Mouse (Mus musculus) limb, embryonic 10.5 days (tissue): ENCODE measurements around the gene Tiam2. TPM values are rescaled to one million over a fixed set of nuclear protein-coding genes. Genes with fewer than 3 reads are reported as not detected.

ENCODE experiments used
- DNase-seq: peaks from one replicate; pipeline ENCODE4 v3.0.0-alpha.2; 2017; ENCODE audit warnings: low spot score
- H3K27ac ChIP-seq: fragments of 300-500 bp; sonication (generic); 2 replicates; pipeline ENCODE4 v1.5.1; 2016; ENCODE audit warnings: mild to moderate bottlenecking
- H3K27me3 ChIP-seq: fragments of 300-500 bp; sonication (generic); 2 replicates; pipeline ENCODE4 v1.6.1; 2016; ENCODE audit warnings: low read depth, mild to moderate bottlenecking; ENCODE audit not compliant: poor library complexity, severe bottlenecking
- H3K36me3 ChIP-seq: fragments of 300-500 bp; sonication (generic); 2 replicates; pipeline ENCODE4 v1.6.1; 2016; ENCODE audit warnings: mild to moderate bottlenecking, moderate library complexity
- H3K4me1 ChIP-seq: fragments of 300-500 bp; sonication (generic); 2 replicates; pipeline ENCODE4 v1.6.1; 2016
- H3K4me3 ChIP-seq: fragments of 300-500 bp; sonication (generic); 2 replicates; pipeline ENCODE4 v1.5.1; 2016; ENCODE audit warnings: mild to moderate bottlenecking, moderate library complexity
- H3K9me3 ChIP-seq: fragments of 300-500 bp; sonication (generic); replicated peaks from 2 replicates; pipeline ENCODE4 v1.6.1; 2016; ENCODE audit warnings: mild to moderate bottlenecking
- WGBS: fragments of 180-500 bp; shearing (Covaris S2); methylation state at CpG from one replicate; pipeline ENCODE4 v1.1.7; 2016; 5-methylcytosine and 5-hydroxymethylcytosine counted together
- polyA plus RNA-seq: library from polyadenylated mRNA; unstranded; fragments of >200 nt; fragmentation: Nextera tagmentation; extraction: Ambion mirVana; gene quantifications from 2 replicates; pipeline ENCODE4 v1.2.1, GENCODE M21; 2016

Tiam2 gene
- polyA plus RNA-seq, 1 experiment from 2014 or later, result 6.3 TPM

DNA sequence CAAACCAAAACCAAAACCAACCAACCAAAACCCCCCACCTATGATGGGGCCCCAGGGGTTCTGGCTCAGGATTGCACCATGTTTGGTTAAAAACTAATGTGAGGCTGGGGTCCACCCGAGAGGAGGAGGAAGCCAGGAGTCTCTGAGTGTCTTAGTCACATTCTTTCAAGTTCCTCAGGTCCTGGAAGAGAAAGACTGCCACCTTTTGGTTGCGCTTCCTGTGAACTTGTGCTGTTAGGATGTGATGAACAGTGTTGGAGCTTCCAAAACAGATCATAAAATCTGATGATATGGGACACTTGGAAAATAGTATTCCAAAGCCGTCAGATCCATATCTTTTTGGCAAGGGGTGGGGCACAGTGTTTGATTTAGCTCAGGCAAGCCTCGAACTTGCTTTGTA, 174.6 kb downstream of the Tiam2 start:
- no peaks in the 10 kb centered on the region for H3K27me3 ChIP-seq
- 88% methylated on average over 4 of the region's 4 CpGs for WGBS
- no peak for DNase-seq
- H3K36me3 ChIP-seq, result no peaks in the 10 kb centered on the region
- H3K27ac ChIP-seq, result no peak overlapping the region
- no peak overlapping the region for H3K4me3 ChIP-seq
- no peaks in the 10 kb centered on the region for H3K9me3 ChIP-seq
- no peaks in the 10 kb centered on the region for H3K4me1 ChIP-seq

DNA sequence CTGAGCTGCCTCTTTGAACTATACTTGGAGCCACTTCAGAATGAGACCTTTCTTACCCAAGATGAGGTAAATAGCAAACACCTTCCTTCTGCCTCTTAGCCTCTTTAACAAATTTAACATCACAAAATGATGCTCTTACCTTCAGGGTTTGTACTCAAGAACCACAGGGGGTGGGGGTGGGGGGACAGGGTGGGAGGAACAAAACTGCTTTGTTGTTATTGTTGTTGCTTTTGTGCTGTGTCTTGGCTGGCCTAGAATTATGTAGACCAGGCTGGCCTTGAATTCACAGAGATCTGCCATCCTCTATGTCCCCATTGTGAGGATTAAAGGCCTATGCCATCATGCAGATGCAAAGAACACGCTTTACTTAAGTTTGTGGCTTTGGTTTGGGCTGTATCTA, 179.3 kb downstream of the Tiam2 start:
- no peak for DNase-seq
- no peaks in the 10 kb centered on the region for H3K4me1 ChIP-seq
- H3K27me3 ChIP-seq, result no peaks in the 10 kb centered on the region
- H3K36me3 ChIP-seq, result no peaks in the 10 kb centered on the region
- no peaks in the 10 kb centered on the region for H3K9me3 ChIP-seq
- WGBS, result 93% methylated on average over 1 of the region's 1 CpGs
- H3K4me3 ChIP-seq, result no peak overlapping the region
- H3K27ac ChIP-seq, result no peak overlapping the region

DNA sequence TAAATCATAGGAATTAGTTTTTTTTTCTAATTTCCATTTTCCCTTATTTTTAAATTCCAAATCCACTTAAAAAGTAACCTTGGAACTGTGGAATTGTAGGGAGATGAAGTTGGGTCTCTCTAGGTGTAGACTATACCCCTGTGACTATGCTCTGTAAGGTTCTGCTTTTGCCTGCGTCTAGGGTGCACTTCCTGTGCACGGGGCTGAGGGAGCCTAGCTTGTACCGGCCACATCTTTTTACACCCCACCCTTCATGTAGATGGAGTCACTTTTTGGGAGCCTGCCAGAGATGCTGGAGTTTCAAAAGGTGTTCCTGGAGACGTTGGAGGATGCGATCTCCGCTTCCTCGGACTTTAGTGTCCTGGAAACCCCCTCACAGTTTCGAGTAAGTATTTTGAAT, 180.1 kb downstream of the Tiam2 start:
- Histone ChIP-seq H3K36me3 (no peaks in the 10 kb centered on the region), H3K27me3 (no peaks in the 10 kb centered on the region), H3K4me1 (no peaks in the 10 kb centered on the region), H3K9me3 (no peaks in the 10 kb centered on the region), H3K4me3 (no peak overlapping the region), H3K27ac (no peak overlapping the region)
- DNase-seq, result no peak
- WGBS, result 94% methylated on average over 8 of the region's 8 CpGs

DNA sequence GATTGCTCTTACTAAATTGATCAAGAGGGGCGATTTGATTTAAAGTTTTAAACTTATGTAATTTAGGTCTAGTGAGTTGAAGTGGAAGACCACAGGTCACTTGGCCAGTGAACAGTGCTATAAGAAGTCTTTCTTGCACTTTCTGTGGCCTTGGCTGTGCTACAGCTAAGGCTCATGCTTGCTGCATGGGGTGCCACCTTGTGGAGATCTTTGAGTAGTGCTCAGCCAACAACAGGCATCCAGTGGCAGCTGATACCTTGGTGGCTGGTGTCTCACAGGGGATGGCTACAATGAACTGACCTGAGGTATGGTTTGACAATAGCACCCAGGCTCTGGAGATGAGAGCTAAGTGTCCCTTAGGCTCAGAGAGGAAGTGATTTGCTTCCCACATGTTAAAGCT, 183.5 kb downstream of the Tiam2 start:
- no peaks in the 10 kb centered on the region for H3K9me3 ChIP-seq
- no peak overlapping the region for H3K27ac ChIP-seq
- peak; percentile 65 for DNase-seq
- H3K27me3 ChIP-seq, result no peaks in the 10 kb centered on the region
- no peak overlapping the region for H3K4me3 ChIP-seq
- 25% methylated on average over 1 of the region's 1 CpGs for WGBS
- H3K4me1 ChIP-seq, result no peaks in the 10 kb centered on the region
- peaks cover 3% of the 10 kb centered on the region; the same call in 1 of the 2 replicates for H3K36me3 ChIP-seq

DNA sequence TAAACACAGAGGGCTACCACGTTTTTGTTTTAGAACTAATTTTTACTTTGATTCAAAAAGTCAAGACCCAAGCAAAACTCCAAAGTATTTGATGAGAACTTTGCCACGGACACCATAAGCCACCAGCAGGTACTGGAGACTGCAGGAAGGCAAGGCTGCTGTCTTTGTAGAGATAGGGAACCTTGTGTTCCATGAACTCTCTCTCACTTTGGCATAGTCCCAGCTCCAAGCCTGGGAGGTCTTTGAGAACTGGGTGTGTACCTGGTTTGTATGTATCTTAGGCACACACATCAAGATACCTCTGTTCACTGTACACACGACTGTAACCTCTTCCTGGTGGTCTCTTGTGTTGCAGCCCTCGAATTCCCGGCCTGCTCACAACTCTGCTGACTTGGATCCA, 187.9 kb downstream of the Tiam2 start:
- no peak overlapping the region for H3K4me3 ChIP-seq
- H3K27me3 ChIP-seq, result no peaks in the 10 kb centered on the region
- H3K4me1 ChIP-seq, result no peaks in the 10 kb centered on the region
- no peaks in the 10 kb centered on the region for H3K9me3 ChIP-seq
- WGBS, result 87% methylated on average over 5 of the region's 5 CpGs
- DNase-seq, result no peak
- H3K27ac ChIP-seq, result no peak overlapping the region
- peaks cover 13% of the 10 kb centered on the region; the same call in 1 of the 2 replicates for H3K36me3 ChIP-seq

DNA sequence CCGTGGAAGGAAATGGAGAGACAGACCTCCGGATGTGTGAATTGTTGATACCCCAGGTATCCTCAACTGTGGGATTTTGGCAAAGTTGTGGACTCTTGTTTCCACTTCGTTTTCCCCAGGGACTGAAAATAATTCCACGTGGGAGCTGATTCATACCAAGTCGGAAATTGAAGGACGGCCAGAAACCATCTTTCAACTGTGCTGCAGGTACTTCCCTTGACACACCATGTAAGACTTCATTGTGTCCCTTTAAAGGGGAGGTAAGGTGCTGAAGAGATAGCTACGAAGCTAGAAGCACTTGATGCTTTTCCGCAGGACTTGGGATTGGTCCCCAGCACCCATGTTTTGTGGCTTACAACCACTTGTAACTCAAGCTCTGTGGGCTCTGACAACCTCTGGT, 189.5 kb downstream of the Tiam2 start:
- Histone ChIP-seq H3K9me3 (no peaks in the 10 kb centered on the region), H3K4me1 (no peaks in the 10 kb centered on the region), H3K27ac (no peak overlapping the region), H3K36me3 (peaks cover 14% of the 10 kb centered on the region; the same call in 1 of the 2 replicates), H3K27me3 (no peaks in the 10 kb centered on the region), H3K4me3 (no peak overlapping the region)
- 93% methylated on average over 8 of the region's 8 CpGs for WGBS
- DNase-seq, result no peak

DNA sequence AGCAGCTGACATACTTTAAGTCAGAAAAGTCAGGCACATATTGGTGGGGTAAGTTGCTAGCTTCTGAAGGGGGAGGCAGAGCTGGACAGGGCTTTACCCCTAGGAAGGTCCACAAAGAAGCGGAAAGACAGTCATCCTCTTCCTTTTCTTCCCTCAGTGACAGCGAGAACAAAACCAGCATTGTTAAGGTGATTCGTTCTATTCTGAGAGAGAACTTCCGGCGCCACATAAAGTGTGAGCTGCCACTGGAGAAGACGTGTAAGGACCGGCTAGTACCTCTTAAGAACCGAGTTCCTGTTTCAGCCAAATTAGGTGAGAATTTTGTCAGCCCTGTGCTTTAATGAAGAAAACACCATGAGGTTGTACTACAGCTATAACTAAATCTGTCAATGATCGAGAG, 190.0 kb downstream of the Tiam2 start:
- H3K36me3 ChIP-seq, result peaks cover 14% of the 10 kb centered on the region; the same call in 1 of the 2 replicates
- no peaks in the 10 kb centered on the region for H3K4me1 ChIP-seq
- no peaks in the 10 kb centered on the region for H3K27me3 ChIP-seq
- no peak overlapping the region for H3K27ac ChIP-seq
- no peaks in the 10 kb centered on the region for H3K9me3 ChIP-seq
- WGBS, result 83% methylated on average over 9 of the region's 9 CpGs
- no peak overlapping the region for H3K4me3 ChIP-seq
- DNase-seq, result no peak

DNA sequence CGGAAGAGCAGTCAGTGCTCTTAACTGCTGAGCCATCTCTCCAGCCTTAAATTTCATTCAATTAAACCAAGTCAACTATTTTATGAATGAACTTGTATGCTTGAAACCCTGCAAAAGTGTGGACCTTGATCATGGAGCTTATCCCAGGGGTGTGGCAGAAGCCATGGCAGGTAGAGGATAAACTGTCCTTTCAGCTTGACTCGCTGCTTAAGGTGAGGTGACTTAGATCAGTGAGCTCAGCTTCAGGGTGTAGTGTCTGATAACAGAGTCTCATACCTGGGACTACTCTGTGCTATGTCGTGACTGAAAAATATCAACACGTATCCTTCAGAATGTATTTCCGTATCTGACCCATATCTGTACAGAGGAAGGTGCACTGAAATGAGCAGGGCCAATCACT, 194.0 kb downstream of the Tiam2 start:
- H3K27ac ChIP-seq, result no peak overlapping the region
- no peaks in the 10 kb centered on the region for H3K4me1 ChIP-seq
- DNase-seq, result no peak
- no peaks in the 10 kb centered on the region for H3K27me3 ChIP-seq
- 97% methylated on average over 5 of the region's 5 CpGs for WGBS
- peaks cover 10% of the 10 kb centered on the region; the same call in 1 of the 2 replicates for H3K36me3 ChIP-seq
- no peak overlapping the region for H3K4me3 ChIP-seq
- H3K9me3 ChIP-seq, result no peaks in the 10 kb centered on the region

DNA sequence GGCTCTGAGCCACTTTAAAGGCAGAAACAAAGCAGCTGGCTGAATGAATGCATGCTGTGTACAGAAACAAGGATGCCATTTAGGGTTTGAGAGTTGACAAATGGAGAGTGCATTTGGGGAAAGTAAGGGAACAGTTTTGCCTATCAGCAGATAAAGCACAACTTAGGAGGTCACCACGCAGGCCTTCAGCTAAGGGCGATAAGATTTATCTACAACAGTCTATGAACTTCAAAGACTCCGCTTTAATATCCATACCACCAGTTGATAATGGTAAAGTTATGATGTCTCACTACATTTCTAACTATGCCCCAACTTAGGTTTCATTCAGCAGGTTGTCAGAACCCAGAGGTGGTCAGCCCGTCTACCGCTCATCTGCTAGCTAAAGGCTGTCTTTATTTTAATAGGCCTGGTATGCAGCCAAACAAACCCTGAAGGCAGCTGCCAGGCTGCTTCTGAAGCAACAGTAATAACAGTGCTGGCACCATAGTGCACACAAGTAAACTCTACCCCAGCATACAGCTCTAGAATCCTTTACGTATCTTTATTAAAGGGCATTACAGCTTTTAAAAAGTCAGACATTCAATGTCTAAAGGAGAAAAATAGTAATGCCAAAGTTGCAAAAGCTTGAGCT, 201.6 kb downstream of the Tiam2 start:
- H3K9me3 ChIP-seq, result no peaks in the 10 kb centered on the region
- no peaks in the 10 kb centered on the region for H3K36me3 ChIP-seq
- no peak for DNase-seq
- 94% methylated on average over 6 of the region's 6 CpGs for WGBS
- no peaks in the 10 kb centered on the region for H3K4me1 ChIP-seq
- no peak overlapping the region for H3K27ac ChIP-seq
- no peak overlapping the region for H3K4me3 ChIP-seq
- no peaks in the 10 kb centered on the region for H3K27me3 ChIP-seq

DNA sequence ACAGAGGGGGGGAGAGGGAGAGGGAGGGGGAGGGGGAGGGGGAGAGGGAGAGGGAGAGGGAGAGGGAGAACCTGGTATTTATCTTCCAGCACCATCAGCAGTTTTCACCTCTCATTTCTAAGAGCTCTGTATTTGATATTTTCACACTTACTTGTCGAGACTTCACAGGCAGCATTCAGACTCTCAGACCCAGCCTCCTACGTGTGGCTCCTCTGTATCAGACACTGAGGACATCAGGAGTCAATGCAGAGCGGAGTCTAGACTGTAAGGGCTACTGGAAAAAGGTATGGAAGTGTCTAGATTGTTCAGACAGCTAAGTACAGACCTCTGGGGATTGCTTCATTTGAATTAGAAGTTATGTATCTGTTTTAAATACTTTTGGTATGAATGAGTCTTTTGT, 203.2 kb downstream of the Tiam2 start:
- Histone ChIP-seq H3K4me3 (no peak overlapping the region), H3K36me3 (no peaks in the 10 kb centered on the region), H3K27ac (no peak overlapping the region), H3K4me1 (no peaks in the 10 kb centered on the region), H3K27me3 (no peaks in the 10 kb centered on the region), H3K9me3 (no peaks in the 10 kb centered on the region)
- 67% methylated on average over 3 of the region's 3 CpGs for WGBS
- no peak for DNase-seq

DNA sequence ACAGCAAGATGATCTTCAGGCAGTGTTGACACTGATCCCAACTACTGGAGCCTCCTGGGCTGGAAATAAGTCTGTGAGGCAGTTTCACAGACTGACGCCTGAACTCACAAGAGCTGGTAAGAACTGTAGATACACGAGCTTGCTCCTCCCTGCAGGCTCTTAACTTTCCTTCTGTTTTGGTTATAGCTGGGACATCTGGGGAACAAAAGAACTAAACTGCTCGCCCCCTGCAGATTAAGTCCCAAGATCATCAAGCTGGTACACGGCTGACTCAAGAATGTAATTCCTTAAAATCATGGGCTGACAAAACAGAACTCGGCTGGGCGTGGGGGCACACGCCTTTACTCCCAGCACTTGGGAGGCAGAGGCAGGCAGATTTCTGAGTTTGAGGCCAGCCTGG, 204.2 kb downstream of the Tiam2 start:
- Histone ChIP-seq H3K36me3 (no peaks in the 10 kb centered on the region), H3K4me3 (no peak overlapping the region), H3K4me1 (no peaks in the 10 kb centered on the region), H3K27me3 (no peaks in the 10 kb centered on the region), H3K9me3 (no peaks in the 10 kb centered on the region), H3K27ac (no peak overlapping the region)
- no peak for DNase-seq
- WGBS, result 86% methylated on average over 7 of the region's 7 CpGs

DNA sequence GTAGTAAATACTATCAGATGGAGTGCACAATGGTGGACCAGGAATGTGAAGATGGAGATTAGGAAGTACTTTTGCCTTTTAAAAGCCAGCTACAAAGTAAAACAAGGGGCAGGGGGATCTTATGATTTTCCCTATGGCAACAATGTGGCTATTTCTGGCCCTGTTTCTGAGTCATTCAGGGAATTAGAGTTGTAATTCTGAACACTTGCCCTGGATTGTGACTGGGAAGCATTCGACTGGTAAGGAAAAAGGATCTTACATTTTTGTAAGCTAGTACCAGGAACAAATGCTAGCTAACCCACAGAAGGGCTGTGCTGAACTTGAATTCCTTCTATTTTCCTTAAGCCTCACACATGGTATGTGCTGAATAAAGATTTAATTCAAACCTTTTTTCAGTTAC, 205.3 kb downstream of the Tiam2 start:
- no peak overlapping the region for H3K4me3 ChIP-seq
- H3K9me3 ChIP-seq, result no peaks in the 10 kb centered on the region
- 72% methylated on average over 1 of the region's 1 CpGs for WGBS
- no peaks in the 10 kb centered on the region for H3K36me3 ChIP-seq
- H3K27ac ChIP-seq, result no peak overlapping the region
- H3K27me3 ChIP-seq, result no peaks in the 10 kb centered on the region
- no peak for DNase-seq
- H3K4me1 ChIP-seq, result no peaks in the 10 kb centered on the region

DNA sequence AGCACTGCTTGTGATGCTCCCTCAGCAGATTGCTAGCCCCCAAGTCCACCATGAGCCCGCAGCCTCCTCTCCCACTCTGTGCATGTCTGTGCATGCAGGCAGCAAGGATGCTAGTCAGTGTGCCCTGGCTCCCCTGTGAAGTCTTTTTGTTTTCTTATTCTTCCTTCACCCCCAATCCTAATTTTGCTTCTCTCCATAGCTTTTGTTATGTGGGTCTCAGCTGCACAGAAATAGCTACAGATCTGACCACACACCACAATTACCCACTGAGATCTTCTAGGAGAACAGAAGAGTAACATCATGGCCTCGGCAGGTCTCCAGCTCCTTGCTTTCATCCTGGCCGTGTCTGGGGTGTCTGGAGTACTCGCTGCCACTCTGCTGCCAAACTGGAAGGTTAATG, 205.9 kb downstream of the Tiam2 start, which contains the start of gene Cldn20:
Cldn20 (plus strand) TSS at position 301 of the 400 bp plus-strand sequence.
- no peak within 1 kb of the TSS for H3K27ac ChIP-seq
- H3K4me3 ChIP-seq, result no peak within 1 kb of the TSS
- no peaks in the 10 kb centered on the region for H3K36me3 ChIP-seq
- 89% methylated on average over 4 of the region's 4 CpGs for WGBS
- no peaks in the 10 kb centered on the region for H3K4me1 ChIP-seq
- no peaks in the 10 kb centered on the region for H3K9me3 ChIP-seq
- H3K27me3 ChIP-seq, result no peaks in the 10 kb centered on the region
- no peak for DNase-seq

DNA sequence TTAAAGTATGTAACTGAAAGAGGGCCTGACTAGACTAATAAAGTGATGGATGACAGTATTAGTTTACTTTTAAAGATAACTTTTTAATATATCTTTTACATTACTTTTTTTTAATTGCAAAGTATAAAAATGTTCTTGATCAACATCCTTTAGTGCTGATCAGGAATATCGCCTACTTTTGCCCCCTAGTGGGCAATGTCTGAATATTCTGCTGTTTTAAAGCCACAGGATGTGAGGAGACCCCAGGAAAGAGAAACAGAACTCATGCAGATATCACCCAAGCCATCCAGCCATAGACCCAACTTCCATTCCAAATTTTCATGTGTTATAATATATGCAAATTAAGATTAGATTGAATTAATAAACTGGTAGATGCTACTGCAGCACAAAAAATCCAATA, 207.1 kb downstream of the Tiam2 start:
- DNase-seq, result no peak
- 28% methylated on average over 1 of the region's 1 CpGs for WGBS
- no peaks in the 10 kb centered on the region for H3K27me3 ChIP-seq
- no peak overlapping the region for H3K27ac ChIP-seq
- no peaks in the 10 kb centered on the region for H3K9me3 ChIP-seq
- no peak overlapping the region for H3K4me3 ChIP-seq
- H3K36me3 ChIP-seq, result no peaks in the 10 kb centered on the region
- H3K4me1 ChIP-seq, result no peaks in the 10 kb centered on the region
